Mouse (Mus musculus) stomach, postnatal 0 days (tissue): ENCODE results near the gene Olfr323.

Source experiments
- CTCF ChIP-seq: IDR thresholded peaks from 2 replicates; pipeline ENCODE4 v1.5.1; 2016; ENCODE audit warnings: antibody characterized with exemption, low read depth, mild to moderate bottlenecking, moderate library complexity
- EP300 ChIP-seq: optimal IDR thresholded peaks from 2 replicates; pipeline ENCODE3; 2016; ENCODE audit warnings: antibody characterized with exemption

- TF ChIP-seq CTCF: peak; percentile 30
- TF ChIP-seq EP300: no peak
These were observed 39.0 kb upstream of the Olfr323 start for GRCm38 (mm10) chr11:58669252-58669651.
